Mouse (Mus musculus): ENCODE data around the gene Dnase2a. TPM values are rescaled to one million over a fixed set of nuclear protein-coding genes. Genes with fewer than 3 reads are reported as not detected.

The Dnase2a gene
- total RNA-seq, 2 experiments from 2014 or later, result 15.2 to 39.0 TPM

- ATAC-seq (ENCODE audit: poor library complexity, severe bottlenecking), result no peak
Observed at GRCm38 (mm10) chr8:84935489-84935888, 27.1 kb downstream of the Dnase2a start.

GRCm38 (mm10) chr8:84936041-84936961, 27.9 kb downstream of the Dnase2a start:
- no peak for ATAC-seq (ENCODE audit: poor library complexity, severe bottlenecking)

DNA sequence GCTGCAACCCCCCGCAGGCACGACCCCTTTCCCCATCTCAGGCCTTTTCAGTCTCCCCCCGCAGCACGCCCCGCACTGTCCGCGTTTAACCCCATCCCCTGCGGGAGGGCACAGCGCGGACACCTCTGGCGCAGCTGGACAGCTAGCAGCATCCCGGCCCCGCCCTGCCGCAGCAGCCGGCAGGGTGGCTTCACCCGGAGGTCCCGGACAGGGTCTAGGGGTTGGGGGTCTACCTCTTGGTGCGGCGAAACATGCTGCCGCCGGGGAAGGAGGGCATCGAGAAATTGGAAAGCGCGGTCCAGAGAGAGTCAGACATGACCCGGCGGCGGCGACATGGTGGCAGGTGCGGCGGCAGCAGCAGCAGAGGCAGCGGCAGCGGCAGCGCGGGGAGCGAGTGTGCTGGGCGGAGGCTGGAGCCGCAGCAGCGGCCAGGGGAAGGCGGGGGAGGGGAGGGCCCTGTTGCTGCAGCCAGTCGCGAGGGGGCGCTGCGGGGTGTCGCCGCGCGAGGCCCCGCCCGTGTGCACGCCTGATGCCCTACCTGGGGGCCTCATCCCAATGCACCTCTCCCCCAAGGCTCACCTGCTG, 28.7 kb downstream of the Dnase2a start, which contains the start of gene Mast1:
Gene Mast1 (minus strand): TSS at position 398 of the 585 bp plus-strand sequence.
- ATAC-seq (ENCODE audit: poor library complexity, severe bottlenecking), result peak; percentile 89

GRCm38 (mm10) chr8:84937620-84938485, 29.5 kb downstream of the Dnase2a start:
- ATAC-seq (ENCODE audit: poor library complexity, severe bottlenecking), result no peak

- ATAC-seq (ENCODE audit: poor library complexity, severe bottlenecking), result no peak
Observed at GRCm38 (mm10) chr8:84943699-84944098, 35.3 kb downstream of the Dnase2a start.

DNA sequence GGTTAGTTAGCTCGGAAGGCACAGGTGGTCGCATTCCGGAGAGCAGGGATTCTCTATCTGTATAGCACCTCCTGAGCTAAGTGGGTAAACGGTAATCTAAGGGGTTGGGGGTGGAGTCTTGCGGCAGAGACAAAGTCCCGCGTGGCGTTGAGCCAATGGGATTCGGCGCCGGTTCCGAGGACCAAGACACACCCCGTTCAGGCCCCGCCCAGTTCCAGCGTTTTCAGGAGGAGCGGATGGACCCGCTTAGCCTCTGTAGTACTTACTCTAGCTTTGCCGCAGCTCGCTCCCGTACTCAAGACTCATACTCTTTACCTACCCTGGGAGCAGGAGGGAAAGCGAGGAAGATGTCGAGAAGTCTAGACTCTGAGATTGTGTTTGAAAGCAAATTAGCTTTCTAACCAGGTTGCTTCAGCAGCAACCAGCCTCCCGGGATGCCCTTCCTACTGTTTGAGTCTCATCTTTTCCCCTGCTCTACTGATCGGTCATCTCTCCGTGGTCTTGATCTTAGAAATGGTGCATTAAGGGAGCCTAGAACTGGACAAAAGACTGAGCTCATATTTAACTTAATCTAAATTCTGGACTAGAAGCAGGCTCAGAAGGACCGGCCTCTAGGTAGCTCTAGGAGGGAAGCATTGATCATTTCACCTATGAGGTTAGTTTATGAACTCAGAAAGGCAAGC, 36.3 kb downstream of the Dnase2a start:
- peak; percentile 47 for ATAC-seq (ENCODE audit: poor library complexity, severe bottlenecking)

GRCm38 (mm10) chr8:84945235-84945632, 36.9 kb downstream of the Dnase2a start:
- no peak for ATAC-seq (ENCODE audit: poor library complexity, severe bottlenecking)

DNA sequence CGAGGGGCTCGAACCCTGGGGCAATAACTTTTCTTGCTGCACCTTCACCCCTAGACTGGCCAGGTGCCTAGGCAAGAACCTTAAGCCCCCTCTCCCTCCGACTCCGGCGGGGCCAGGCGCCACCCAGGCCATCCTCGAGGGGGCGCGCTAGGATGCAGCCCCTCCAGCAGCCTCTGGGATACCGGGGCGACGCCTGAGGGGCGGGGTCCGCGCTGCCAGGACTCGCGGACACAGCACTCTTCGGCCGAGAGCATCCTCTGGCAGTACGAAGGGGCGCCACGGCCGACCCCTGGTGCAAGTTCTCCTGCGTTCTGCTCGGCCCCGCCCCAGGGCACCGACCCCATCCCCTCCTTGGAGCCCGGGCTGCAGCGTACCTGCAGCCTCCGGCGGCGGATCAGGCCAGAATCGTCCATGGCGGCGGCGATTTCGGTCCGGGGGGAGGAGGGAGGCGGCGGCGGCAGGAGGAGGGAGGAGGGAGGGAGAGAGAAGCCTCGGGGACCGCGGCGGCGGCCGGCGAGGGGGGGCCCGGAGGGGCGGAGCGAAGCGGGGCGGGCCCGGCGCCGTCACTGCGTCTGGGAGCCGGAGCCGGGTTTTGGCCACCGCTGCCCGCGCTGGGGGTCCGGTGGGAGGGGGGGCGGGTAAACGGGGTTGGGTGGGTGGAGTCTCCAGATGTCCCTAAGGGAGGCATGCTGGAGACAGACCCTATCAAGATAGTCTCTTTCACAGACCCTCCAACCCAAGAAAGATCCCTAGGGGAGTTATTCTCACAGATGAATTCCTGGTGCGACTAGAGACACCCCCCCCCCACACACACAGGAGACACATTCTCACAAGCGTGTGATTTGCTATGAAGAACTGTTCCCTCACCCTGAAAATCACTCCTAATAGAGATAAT, 37.5 kb downstream of the Dnase2a start:
- no peak for ATAC-seq (ENCODE audit: poor library complexity, severe bottlenecking)

- peak; percentile 35; the same call in 1 of the 2 replicates for ATAC-seq (ENCODE audit: poor library complexity, severe bottlenecking)
Observed at GRCm38 (mm10) chr8:84946528-84947240, 38.3 kb downstream of the Dnase2a start, which contains the start of gene Rtbdn. TSS of gene Rtbdn (plus strand) at chr8:84946991.

GRCm38 (mm10) chr8:84947241-84947545, 38.8 kb downstream of the Dnase2a start:
- ATAC-seq (ENCODE audit: poor library complexity, severe bottlenecking), result 0 out of 2 replicates have a peak, but pooled peaks have one; percentile 47

GRCm38 (mm10) chr8:84949753-84950152, 41.4 kb downstream of the Dnase2a start:
- ATAC-seq (ENCODE audit: poor library complexity, severe bottlenecking), result no peak

GRCm38 (mm10) chr8:84952612-84953255, 44.4 kb downstream of the Dnase2a start:
- ATAC-seq (ENCODE audit: poor library complexity, severe bottlenecking), result peak; percentile 93

DNA sequence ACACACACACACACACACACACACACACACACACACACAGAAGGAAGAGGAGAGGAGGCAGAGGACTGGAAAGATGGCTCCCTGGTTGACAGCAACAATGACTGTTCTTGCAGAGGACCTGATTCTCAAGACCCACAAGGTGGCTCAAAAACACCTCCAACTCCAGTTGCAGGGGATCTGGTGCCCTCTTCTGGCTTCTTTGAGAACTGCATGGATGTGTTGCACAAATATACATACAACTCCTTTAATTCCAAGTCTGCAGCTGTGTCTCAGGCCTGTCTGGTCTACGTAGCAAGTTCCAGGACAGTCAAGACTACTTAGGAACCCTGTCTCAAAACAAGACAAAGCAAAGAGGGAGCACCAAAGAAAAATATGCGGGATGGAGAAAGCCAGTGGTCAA, 48.4 kb downstream of the Dnase2a start:
- peak; percentile 68 for ATAC-seq (ENCODE audit: poor library complexity, severe bottlenecking)

DNA sequence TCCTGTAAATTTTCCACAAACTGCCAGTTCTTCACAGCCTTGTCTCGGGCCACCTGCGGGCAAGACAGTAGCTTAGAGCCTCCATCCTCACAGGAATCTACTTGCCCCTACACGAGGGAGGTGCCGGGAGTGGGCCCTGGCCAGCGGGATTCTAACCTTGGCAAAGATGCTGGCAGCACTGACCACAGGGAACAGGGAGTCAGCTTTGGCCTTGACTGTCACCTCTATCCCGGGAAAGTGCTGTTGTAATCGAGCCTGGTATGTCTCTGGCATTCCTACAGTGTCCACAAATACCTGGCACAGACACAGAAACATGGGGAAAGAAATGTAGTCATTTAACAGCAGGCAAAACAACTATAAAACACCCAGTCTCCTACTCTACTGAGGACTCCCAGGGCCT, 51.5 kb downstream of the Dnase2a start:
- no peak for ATAC-seq (ENCODE audit: poor library complexity, severe bottlenecking)

DNA sequence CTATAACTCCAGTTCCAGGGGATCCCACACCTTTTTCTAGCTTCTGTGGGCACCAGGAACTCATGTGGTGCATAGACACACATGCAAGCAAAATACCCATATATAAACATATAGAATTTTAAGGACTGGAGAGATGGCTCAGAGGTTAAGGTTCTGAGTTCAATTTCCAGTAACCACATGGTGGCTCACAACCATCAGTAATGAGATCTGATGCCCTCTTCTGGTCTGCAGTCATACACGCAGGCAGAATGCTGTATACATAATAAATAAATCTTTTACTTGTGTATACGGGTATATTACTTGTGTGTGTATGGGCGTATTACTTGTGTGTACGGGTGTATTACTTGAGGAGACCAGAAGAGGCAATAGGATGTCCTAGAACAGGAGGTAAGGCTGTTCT, 55.6 kb downstream of the Dnase2a start:
- no peak for ATAC-seq (ENCODE audit: poor library complexity, severe bottlenecking)

DNA sequence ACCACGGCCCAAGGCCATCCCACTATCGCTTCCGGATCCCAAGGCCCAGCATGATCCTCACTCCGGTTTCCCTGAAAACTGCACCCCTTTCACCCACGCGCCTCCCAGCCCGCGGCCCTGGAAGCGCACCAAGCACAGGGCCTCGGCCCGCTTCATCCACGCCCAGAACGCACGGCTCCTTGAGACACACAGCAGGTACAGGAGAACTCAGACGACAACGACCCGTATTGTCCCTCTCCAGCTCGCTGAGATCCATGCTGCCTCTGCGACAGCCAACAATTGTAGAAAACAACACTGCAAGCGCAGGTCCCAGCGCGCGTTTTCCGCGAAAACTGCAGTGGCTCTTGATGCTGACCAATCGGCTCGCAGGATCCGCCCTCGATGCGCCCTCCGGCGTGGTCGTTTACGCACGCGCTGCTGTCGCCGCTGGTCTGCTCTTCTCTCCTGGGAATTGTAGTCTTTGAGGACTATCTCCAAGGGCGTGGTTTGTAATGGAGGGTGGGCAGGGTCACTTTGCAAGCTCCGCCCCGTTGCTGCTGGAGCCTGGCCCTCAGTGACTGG, 57.5 kb downstream of the Dnase2a start:
- peak; percentile 87 for ATAC-seq (ENCODE audit: poor library complexity, severe bottlenecking)

- ATAC-seq (ENCODE audit: poor library complexity, severe bottlenecking), result no peak
Observed at GRCm38 (mm10) chr8:84966603-84967002, 58.2 kb downstream of the Dnase2a start.

Data from megakaryocyte, adult 5-6 weeks (primary cell).